Mouse (Mus musculus) kidney, adult 2 months (tissue): ENCODE results near the gene Tmem102. TPM values are rescaled to one million over a fixed set of nuclear protein-coding genes. Genes with fewer than 3 reads are reported as not detected.

Experiments used
- DNase-seq: peaks from one replicate; pipeline ENCODE4 v3.0.0; 2021
- H3K27ac ChIP-seq: fragments of 200-500 bp; 2 replicates; pipeline ENCODE4 v1.5.1; 2012; ENCODE audit warnings: low read depth, low read length, control low read depth, inconsistent platforms; ENCODE audit not compliant: insufficient read depth
- H3K27me3 ChIP-seq: fragments of 200-500 bp; replicated peaks from 2 replicates; pipeline ENCODE4 v1.6.1; 2012; ENCODE audit warnings: mild to moderate bottlenecking, moderate library complexity, low read length, inconsistent platforms; ENCODE audit not compliant: control insufficient read depth, insufficient read depth
- H3K36me3 ChIP-seq: fragments of 200-500 bp; 2 replicates; pipeline ENCODE4 v1.6.1; 2012; ENCODE audit warnings: mild to moderate bottlenecking, moderate library complexity, low read length, inconsistent platforms; ENCODE audit not compliant: control insufficient read depth, insufficient read depth
- H3K4me1 ChIP-seq: fragments of 200-500 bp; 2 replicates; pipeline ENCODE4 v1.6.1; 2011; ENCODE audit warnings: low read length; ENCODE audit not compliant: control insufficient read depth, insufficient read depth
- H3K4me3 ChIP-seq: fragments of 200-500 bp; 2 replicates; pipeline ENCODE4 v1.5.1; 2011; ENCODE audit warnings: mild to moderate bottlenecking, low read depth, low read length, control low read depth; ENCODE audit not compliant: insufficient read depth
- CTCF ChIP-seq: fragments of 200-500 bp; conservative IDR thresholded peaks from 2 replicates; pipeline ENCODE4 v1.5.1; 2011; ENCODE audit warnings: low read depth, mild to moderate bottlenecking, control low read depth, low read length, moderate library complexity, mixed read lengths; ENCODE audit not compliant: insufficient read depth, insufficient read length
- POLR2A ChIP-seq: fragments of 200-500 bp; IDR thresholded peaks from one replicate; pipeline ENCODE4 v1.6.1; 2011; ENCODE audit warnings: low read depth, low read length, control low read depth
- WGBS: fragments of 180-500 bp; shearing (Covaris S2); methylation state at CpG from one replicate; pipeline ENCODE4 v1.1.7; 2018; 5-methylcytosine and 5-hydroxymethylcytosine counted together
- polyA plus RNA-seq: library from polyadenylated mRNA; depleted of rRNA; stranded (reverse); fragments of >200 nt; gene quantifications from 2 replicates; pipeline ENCODE4 v1.2.3, GENCODE M21; 2012

The Tmem102 gene
- polyA plus RNA-seq, 1 experiment: 19.2 TPM

- peaks cover 6% of the 10 kb centered on the region; the same call in 1 of the 2 replicates for H3K4me1 ChIP-seq
- TF ChIP-seq CTCF (no peak), POLR2A (no peak)
- DNase-seq: no peak
- H3K36me3 ChIP-seq: no peaks in the 10 kb centered on the region
- H3K4me3 ChIP-seq: no peak within 1 kb of the TSS
- WGBS: 65% methylated on average over 1 of the region's 1 CpGs
- H3K27ac ChIP-seq: no peak within 1 kb of the TSS
- no peaks in the 10 kb centered on the region for H3K27me3 ChIP-seq
Observed at GRCm38 (mm10) chr11:69761868-69762267, 43.6 kb downstream of the Tmem102 start, which contains the start of gene Slc35g3. Slc35g3 (minus strand) TSS chr11:69761968.

- TF ChIP-seq POLR2A: no peak
- no peak for TF ChIP-seq CTCF
- Histone ChIP-seq H3K4me1 (peaks cover 7% of the 10 kb centered on the region; the same call in 1 of the 2 replicates), H3K36me3 (no peaks in the 10 kb centered on the region), H3K27ac (no peak overlapping the region), H3K27me3 (no peaks in the 10 kb centered on the region), H3K4me3 (no peak overlapping the region)
- 94% methylated on average over 7 of the region's 7 CpGs for WGBS
- no peak for DNase-seq
Observed at GRCm38 (mm10) chr11:69760901-69761200, 44.6 kb downstream of the Tmem102 start.

- Histone ChIP-seq H3K4me1 (peaks cover 7% of the 10 kb centered on the region; the same call in 1 of the 2 replicates), H3K27ac (no peak overlapping the region), H3K27me3 (no peaks in the 10 kb centered on the region), H3K4me3 (no peak overlapping the region), H3K36me3 (no peaks in the 10 kb centered on the region)
- no peak for DNase-seq
- 90% methylated on average over 14 of the region's 14 CpGs for WGBS
- TF ChIP-seq CTCF: no peak
- no peak for TF ChIP-seq POLR2A
Observed at GRCm38 (mm10) chr11:69760160-69760900, 45.1 kb downstream of the Tmem102 start.

- Histone ChIP-seq H3K27me3 (no peaks in the 10 kb centered on the region), H3K36me3 (no peaks in the 10 kb centered on the region), H3K4me1 (peaks cover 8% of the 10 kb centered on the region; the same call in 1 of the 2 replicates), H3K4me3 (peak overlapping the region; percentile 70), H3K27ac (peak overlapping the region; percentile 99)
- DNase-seq: peak; percentile 96
- WGBS: under 1% methylated on average over 37 of the region's 37 CpGs
- TF ChIP-seq POLR2A (peak; percentile 39), CTCF (no peak)
Observed at GRCm38 (mm10) chr11:69758971-69759721, 46.3 kb downstream of the Tmem102 start.

GRCm38 (mm10) chr11:69758478-69758970, 46.9 kb downstream of the Tmem102 start, which contains the start of gene Polr2a:
Polr2a (minus strand) TSS chr11:69758637.
- peak within 1 kb of the TSS; percentile 70 for H3K4me3 ChIP-seq
- H3K27me3 ChIP-seq: no peaks in the 10 kb centered on the region
- H3K36me3 ChIP-seq: no peaks in the 10 kb centered on the region
- DNase-seq: peak; percentile 98
- H3K4me1 ChIP-seq: peaks cover 9% of the 10 kb centered on the region; the same call in 1 of the 2 replicates
- peak within 1 kb of the TSS; percentile 99 for H3K27ac ChIP-seq
- peak; percentile 100 for TF ChIP-seq POLR2A
- TF ChIP-seq CTCF: no peak
- WGBS: under 1% methylated on average over 36 of the region's 36 CpGs

- TF ChIP-seq POLR2A (no peak), CTCF (no peak)
- Histone ChIP-seq H3K27me3 (no peaks in the 10 kb centered on the region), H3K36me3 (no peaks in the 10 kb centered on the region), H3K4me1 (peaks cover 9% of the 10 kb centered on the region; the same call in 1 of the 2 replicates), H3K27ac (peak overlapping the region; percentile 88), H3K4me3 (peak overlapping the region; percentile 68)
- WGBS: under 1% methylated on average over 26 of the region's 26 CpGs
- peak; percentile 98 for DNase-seq
Observed at GRCm38 (mm10) chr11:69758090-69758456, 47.4 kb downstream of the Tmem102 start.
